Mouse (Mus musculus) adrenal gland, adult (tissue): Measurements from ENCODE around the gene Gnai2.
A peak's percentile ranks its signal among the peaks of the same experiment; 100 is the strongest.
"Not testable (repeated sequence)": the region's sequence is repeated elsewhere in the genome, so short reads cannot be mapped to it uniquely, and the experiment has no call there.

Experiments
- DNase-seq, 2 experiments: peaks; one replicate each; pipeline ENCODE4 v3.0.0; 2022 to 2023; ENCODE audit warnings: low spot score in 1 of 2; ENCODE audit not compliant: inconsistent age in 2 of 2

Gene Gnai2

DNA sequence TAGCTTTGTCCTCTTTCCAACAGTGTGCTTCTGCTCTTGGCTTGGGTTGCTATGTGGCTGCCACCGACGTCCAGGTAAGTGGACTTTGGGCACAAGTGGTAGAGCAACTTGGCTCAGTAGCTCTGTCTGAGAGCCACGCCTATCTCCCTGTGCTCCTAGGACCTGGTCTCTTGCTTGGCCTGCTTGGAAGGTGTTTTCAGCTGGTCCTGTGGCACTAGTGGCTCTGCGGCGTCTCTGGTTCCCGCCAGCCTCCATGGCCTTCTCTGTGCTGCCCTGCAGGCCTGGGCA lies 44.5 kb downstream of the Gnai2 start:
- no peak for DNase-seq

DNA sequence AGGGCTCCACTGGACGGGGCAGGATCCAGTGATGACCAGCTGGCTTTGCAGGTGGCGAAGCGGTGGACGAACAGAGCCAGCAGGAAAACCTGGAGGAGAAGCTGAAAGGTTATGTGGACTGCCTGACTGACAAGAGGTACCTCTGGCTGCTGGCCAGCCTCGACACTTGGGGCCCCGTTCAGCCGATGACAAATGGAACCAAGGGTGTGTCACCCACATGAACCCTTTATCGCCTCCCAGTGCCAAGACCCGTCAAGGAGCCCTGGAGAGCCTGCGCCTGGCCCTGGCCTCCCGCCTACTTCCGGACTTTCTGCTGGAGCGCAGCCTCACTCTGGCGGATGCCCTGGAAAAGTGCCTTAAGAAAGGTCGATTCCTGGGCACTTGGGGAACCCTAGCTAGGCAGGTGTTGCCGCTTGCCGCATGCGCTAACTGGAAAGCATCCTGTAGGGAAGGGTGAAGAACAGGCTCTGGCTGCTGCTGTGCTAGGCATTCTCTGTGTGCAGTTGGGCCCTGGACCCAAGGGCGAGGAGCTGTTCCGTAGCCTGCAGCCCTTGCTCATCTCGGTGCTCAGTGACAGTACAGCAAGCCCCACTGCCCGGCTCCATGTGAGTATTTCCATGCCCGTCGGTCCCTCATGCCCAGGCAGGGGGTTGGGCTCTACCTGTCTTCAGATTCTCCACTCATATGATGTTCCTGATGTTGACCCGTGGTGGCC lies 45.0 kb downstream of the Gnai2 start:
- DNase-seq = peak in 1 of 2 experiments; percentile 56

DNA sequence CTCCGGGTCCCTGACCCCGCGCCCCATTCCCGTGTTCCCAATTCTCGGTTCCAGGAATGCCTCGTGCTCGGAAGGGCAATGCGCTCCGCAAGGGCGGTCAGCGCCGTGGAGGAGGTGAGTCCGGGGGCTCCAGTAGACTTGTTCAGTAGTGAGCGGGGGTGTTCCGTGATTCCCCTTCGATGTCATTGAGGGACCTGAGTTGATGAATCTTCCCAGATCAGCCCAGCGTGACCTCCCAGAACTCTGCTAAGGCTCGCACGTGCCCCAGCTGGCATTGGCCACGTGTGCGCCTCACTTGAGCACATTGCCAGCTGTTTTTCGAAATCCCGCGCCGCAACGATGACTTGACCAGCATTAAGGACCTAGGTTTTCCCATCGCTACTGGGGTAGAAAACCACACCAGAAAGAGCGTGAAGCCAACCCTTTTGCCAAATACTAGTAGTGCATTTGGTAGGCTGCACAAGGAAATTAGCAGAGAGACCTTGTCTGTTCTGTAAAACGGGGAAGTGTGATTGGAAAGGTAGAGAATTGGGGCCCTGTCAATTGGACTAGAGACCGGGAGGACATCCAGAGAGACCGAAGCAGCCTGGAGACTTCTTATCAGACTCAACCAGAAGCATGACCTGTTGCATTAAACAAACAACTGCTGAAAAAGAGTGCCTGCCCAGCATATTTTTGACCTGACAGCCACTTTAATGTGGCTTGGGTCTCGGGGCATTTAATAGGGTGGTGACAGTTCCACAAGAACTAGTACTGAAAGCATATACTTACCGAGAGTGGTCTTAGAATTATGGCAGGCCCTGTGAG lies 47.1 kb downstream of the Gnai2 start:
- no peak for DNase-seq

DNA sequence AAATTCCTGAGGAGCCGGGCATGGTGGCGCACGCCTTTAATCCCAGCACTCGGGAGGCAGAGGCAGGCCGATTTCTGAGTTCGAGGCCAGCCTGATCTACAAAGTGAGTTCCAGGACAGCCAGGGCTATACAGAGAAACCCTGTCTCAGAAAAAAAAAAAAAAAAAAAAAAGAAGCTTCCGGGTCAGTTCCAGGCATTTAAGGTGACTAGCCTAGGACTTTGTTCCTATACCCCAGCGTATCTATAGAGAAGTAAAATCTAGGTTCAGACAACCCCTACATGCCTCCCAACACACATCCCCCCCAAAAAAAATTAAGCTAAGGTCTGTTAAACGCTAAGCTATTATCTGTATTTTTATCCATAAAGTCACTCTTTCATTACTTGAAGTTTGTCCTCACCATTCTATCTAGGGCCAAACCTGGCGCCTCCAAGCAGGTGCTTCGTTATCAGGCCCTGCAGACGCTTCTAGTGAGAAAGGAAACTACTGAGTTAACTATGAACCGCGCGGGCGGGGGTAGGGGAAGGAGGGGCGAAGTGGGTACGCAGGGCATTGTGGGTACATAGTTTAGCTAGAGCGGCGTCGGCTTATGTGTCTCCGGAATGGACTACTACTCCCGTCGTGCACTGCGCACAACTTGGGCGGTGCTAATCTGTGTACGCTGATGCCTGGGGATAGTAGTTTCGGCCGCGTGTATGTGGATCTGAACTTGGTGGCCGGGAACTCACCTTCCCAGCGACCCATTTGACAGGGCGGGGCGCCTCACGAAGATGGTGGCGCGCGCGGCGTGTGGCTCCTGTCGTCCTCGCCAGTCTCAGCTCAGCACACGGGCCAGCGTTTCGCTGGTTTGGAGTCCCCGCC lies 48.0 kb downstream of the Gnai2 start, which contains the start of gene Ifrd2:
TSS of gene Ifrd2 (plus strand) at position 669 of the 859 bp plus-strand sequence.
- DNase-seq = peak; percentile 97 to 98

DNA sequence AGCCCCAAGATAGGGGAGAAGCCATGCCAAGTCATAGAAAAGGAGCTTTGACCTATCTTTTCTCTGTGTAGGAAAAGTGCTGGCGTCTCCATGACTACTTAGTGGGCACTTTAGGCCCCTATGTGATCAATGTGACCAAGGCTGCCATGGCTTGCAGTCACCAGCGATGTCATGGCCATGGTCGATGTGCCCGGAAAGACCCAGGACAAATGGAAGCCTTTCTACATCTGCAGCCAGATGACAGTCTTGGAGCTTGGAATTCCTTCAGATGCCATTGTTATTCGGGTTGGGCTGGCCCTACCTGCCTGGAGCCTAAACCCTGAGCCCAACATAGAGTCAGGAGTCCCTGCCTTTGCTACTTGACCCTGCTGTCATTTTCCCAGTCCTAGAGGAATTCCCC lies 48.7 kb downstream of the Gnai2 start:
- no peak for DNase-seq

DNA sequence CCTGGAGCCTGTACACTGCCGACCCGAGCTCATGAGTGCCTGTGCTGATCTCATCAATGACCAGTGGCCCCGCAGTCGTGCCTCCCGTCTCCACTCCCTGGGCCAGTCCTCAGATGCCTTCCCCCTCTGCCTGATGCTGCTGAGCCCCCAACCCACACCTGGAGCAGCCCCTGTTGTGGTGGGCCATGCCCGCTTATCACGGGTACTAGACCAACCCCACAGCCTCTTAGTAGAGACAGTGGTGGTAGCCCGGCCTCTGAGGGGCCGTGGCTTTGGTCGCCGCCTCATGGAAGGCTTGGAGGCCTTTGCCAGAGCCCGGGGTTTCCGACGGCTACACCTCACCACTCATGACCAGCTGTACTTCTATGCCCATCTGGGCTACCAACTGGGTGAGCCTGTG lies 52.0 kb downstream of the Gnai2 start:
- peak in 1 of 2 experiments; percentile 54 for DNase-seq

DNA sequence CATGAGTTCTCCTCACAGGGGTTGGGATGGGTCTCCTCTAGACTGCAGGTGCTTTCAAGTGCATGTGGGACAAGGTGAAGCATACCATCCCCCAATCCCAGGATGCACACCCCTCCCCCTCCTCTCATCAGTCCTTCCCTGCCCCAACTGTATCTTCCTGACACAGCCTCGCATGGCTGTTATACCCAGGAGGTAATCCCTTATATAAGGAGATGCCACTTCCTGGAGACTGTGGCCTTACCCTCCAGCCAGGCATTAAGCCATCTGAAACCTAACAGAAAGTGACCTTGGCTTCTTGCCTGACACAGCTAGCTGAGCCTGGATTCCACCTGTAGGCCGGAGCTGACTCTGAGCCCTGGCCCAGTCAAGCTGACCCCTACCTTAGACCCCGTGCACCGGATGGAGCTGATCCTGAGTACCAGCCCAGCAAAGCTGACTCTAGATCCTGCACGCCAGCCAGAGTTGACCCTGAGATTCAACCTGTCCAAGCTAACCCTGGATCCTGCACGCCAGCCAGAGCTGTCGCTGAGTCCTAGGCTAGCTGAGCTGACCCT lies 52.6 kb downstream of the Gnai2 start:
- DNase-seq = peak in 1 of 2 experiments; percentile 69

DNA sequence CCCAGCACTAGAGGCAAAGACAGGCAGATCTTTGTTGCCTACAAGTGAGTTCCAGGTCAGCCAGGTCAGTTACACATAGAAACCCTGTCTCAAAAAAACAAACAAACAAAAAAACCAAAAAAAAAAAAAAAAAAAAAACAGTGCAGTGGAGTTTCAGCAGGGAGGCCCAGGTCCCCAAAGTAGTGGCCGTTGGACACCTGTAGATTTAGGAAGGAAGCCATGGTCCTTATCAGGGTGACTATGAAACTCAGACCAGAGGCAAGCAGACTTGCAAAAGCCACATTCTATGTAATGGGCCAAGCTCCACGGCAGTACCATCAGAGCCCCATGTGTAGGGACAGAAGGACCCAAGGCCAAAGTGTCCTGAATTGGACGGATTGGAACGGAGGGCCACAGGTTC lies 53.6 kb downstream of the Gnai2 start:
- DNase-seq = no peak

DNA sequence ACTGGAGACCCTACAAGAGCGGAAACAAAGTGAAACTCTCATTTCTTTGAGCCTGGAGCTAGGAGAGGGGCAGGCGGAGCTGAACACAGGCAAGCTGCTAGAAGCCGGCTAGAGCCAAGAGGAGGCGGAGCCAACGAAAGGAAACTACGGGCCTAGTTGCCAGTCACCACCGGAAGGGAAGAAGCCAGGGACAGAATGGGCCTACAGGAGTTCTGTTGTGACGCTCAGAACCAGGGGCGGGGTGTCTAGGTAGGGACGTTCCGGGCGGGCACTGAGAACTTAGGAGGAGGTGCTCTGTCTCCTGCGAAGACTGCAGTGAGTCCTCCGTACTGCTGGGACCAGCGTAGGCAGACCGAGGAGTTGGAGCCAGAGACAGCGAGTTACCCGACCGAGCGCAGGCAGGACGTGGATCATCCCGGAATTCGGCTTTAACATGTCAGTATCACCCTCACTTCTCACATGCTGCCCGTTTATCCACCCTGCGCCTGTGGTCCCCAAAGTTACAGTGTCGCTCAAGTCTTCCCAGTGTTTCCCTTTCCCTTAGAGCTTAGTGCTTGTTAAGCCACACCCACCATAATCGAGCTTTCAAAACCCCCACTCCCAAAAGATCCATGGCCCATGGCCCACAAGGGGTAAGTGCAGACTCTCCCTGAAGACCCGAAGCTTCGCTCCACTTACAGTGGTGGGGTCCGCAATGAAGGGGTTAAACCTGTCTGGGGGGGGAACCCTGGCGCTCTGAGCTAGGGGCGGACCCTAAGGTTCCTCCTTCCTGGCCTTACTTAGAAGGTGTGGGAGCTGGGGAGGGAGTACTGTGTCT lies 54.5 kb downstream of the Gnai2 start, which contains the start of gene Hyal3:
TSS of gene Hyal3 (plus strand) at position 318 of the 817 bp plus-strand sequence.
- DNase-seq = peak; percentile 94 to 97

DNA sequence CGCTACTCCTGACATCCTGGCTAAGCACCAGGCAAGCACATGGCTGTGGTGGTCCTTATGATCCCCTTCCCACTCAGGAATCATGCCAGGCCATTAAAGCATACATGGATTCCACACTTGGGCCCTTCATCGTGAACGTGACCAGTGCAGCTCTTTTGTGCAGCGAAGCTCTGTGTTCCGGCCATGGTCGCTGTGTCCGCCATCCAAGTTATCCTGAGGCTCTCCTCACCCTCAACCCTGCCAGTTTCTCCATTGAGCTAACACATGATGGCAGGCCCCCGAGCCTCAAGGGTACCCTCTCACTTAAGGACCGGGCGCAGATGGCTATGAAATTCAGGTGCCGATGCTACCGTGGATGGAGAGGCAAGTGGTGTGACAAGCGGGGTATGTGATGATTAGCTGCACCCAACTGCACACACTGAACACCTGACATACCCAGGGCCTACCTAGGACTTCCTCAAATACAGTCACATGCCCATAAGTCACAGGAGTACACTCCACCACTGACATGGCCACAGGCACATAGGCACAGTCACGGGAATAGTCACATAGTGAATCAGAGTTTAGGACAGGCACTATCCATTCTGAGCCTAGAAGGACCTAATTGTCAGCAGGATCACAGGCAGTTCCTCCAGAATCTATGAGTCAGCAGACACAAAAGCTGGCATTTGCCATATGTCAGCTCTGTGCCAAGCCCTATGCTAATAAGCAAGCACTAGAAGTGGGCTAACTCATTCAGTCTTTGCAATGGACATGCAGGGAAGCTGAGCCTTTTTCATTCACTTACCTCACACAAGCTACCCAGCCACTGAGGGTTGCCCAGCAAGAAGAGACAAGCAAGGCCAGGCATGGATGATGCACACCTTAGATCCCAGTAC lies 55.9 kb downstream of the Gnai2 start:
- peak; percentile 54 to 78 for DNase-seq

DNA sequence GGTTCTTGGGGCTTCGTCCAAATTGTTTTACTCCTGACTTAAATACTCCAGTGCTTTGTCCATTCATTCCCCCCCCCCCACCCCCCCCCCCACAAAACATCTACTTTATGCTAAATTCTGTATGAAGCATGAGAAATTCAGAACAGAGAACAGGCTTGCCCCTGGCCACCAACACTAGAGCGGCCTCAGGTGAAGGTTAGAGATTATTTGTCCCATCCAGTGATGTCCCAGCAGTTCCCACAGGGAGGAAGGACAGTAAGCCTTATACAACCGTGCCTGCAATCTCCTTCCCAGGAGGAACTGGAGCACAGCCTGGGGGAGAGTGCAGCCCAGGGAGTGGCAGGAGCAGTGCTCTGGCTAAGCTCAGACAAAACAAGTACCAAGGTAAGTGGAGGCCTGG lies 56.6 kb downstream of the Gnai2 start, which contains the start of gene Naa80:
TSS of gene Naa80 (plus strand) at position 301 of the 400 bp plus-strand sequence.
- DNase-seq = no peak

DNA sequence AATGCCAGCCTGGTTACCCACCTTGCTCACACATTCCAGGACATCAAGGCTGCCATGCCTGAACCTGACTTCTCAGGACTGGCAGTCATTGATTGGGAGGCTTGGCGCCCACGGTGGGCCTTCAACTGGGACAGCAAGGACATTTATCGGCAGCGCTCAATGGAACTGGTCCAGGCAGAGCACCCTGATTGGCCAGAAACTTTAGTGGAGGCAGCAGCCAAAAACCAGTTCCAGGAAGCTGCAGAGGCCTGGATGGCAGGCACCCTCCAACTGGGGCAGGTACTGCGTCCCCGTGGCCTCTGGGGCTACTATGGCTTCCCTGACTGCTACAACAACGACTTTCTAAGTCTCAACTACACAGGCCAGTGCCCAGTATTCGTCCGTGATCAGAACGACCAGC lies 57.3 kb downstream of the Gnai2 start:
- peak in 1 of 2 experiments; percentile 62 for DNase-seq

DNA sequence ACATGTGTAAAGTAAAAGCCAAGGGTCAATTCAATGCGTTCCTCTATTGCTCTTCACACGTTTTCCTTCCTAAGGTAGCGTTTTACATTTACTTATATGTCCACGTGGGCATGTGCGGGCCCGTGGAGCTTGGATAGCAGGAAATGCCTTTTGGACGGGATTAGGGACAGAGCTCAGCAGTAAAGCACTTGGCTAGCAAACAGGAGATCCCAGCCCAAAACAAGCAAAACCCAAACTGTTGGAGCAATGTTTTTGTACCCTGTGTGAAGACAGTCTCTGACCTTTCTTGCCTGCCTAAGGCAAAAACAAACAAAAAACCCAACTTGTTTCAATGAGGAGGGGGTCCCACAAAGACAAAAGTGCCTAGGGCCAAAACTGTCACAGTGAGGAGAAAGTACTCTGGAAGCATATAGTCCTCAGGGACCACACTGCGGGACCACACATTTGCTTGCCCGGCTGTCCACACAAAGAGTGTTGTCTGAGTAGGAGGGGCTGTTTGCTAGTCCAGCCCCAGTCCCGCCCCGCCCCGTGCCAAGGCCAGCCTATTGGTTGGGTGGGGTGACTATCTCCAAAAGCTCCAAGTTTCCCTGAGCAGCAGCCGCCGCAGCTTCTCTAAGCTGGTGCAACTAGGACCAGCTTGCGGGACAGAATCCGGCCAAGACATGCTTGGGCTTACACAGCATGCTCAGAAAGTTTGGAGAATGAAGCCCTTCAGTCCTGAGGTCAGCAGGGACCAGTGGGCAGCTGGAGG lies 58.6 kb downstream of the Gnai2 start, which contains the start of gene Hyal1:
TSS of gene Hyal1 (plus strand) at position 571 of the 751 bp plus-strand sequence.
- peak; percentile 83 to 95 for DNase-seq

DNA sequence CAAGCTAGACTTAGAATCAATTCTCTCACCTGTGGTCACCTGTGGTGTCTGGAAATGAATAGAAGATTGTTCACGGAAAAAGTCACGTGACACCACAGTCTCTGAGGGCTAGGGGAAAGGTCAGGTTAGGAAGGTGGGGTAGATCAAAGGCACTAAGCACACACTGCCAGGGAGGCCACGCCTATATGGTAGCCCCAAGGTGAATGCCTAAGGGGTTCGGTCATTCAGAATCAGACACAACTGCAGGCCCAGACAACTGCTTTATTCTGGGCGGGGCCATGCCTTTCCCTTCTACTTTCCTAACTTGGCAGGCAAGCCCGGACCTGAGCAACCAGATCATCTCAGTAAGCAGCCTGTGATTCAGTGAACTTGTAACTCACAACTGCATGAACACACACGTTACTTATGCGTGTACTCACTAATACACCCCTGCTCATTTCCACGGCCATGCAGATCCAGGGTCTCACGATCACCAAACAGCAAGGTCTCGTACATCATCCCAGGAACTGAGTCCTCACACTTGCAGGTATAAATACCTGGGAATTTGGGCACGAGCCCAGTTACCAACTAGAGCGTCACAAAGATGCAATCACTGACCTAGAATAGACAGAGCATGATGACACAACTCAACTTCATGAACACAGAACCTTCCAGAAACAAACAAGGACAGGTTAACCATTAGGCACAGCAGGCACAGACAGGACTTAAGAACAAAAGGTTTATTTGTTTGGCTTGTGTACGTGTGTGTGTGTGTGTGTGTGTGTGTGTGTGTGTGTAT lies 59.4 kb downstream of the Gnai2 start:
- DNase-seq = no peak

DNA sequence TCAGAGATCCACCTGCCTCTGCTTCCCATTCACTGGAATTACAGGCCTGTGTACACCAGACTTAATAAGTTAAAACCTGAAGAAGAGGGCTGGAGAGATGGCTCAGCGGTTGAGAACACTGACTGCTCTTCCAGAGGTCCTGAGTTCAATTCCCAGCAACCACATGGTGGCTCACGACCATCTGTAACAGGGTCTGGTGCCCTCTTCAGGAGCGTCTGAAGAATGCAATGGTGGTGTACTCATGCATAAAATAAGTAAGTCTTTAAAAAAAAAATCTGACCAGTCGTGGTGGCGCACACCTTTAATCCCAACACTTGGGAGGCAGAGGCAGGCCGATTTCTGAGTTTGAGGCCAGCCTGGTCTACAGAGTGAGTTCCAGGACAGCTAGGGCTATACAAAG lies 61.4 kb downstream of the Gnai2 start:
- DNase-seq = not testable (repeated sequence)

DNA sequence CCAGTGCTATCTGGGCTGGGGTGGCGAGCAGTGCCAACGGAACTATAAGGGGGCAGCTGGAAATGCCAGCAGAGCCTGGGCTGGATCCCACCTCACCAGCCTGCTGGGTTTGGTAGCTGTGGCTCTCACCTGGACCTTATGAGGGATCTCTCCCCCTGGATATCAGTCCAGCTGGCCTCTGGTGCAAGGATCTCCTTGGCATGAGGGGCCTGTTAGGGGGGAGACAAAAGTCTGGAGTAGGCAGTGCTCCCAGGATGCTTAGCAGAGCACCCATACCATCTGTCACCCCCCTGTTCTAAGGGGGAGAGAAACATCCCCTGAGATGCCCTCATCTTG lies 62.9 kb downstream of the Gnai2 start:
- no peak for DNase-seq

DNA sequence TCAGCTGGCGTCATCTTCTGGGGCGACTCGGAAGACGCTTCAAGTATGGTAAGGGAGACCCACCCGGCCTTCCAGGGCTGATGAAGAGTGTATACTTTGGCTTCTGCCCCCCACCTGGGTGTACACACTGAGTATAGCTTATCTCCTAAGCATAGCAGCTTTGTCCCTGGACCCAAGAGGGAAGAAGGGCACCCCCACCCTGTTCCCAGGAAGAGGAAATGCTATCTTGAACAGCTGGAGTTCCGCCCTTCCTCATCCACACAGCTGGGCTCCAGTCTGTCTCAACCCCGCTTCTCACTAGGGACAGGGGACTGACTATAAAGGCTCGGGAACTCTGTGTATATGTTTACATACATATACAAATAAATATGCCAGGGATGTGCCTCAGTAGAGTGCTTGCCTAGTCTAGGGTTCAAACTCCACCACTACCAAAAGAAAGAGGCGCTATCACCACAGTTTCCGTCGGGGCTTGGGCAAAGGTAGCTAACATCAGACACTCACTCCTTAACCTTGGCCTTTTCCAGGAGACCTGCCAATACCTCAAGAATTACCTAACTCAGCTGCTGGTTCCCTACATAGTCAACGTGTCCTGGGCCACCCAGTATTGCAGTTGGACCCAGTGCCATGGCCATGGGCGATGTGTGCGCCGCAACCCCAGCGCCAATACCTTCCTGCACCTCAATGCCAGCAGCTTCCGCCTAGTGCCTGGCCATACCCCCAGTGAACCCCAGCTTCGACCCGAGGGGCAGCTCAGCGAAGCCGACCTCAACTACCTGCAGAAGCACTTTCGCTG lies 63.4 kb downstream of the Gnai2 start:
- peak in 1 of 2 experiments; percentile 27 for DNase-seq
